Mouse (Mus musculus): ENCODE results near the gene Nkrf. TPM values are rescaled to one million over a fixed set of nuclear protein-coding genes. Genes with fewer than 3 reads are reported as not detected.

Gene Nkrf
- polyA plus RNA-seq, 1 experiment from 2014 or later, result 8.7 TPM

DNA sequence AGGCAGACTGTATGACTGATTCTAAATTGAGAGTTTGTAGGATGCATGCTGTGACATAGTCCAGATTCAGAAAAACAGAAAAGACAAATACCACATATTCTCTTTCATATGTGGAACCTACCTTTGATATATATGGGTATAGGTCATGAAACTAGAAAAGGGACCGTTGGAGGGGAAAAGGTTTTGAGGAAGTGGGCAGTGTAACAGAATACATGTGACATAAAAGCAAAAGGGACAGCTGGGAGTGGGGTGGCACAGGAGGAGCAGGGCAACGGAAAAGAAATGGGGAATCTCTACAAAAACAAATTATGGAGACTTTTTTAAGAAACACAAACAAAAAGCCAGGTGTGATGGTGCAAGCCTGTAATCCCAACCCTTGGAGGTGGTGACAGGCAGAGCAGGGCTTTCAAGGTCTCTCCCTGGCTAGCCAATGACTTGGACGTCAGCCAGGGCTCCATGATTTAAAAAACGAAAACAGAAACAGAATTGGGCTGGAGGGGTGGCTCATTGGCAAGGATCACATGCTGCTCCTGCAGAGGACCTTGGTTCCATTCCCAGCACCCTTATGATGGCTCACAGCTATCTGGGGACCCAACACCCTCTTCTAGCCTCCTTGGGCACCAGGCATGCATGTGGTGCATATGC lies 59.2 kb downstream of the Nkrf start:
- 67% methylated on average over 4 of the region's 4 CpGs for WGBS
- no peak for ATAC-seq (ENCODE audit: low FRiP score)

DNA sequence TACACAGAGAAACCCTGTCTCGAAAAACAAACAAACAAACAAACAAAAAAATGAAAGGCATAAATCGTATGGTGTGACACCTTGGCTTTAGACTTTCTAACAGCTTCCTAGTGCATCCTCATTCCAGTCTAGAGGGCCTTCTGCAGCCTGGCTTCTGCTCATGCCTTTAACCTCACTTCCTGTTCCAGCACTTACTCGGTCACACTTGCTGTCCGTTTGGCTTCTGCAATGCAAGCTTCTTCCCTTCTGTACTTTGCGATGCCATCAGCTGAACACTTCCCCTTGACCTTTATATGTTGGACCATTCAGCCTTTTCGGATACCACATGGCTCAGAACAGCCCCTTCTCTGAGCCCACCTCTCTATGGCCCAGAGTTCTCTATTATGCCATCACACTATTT lies 61.0 kb downstream of the Nkrf start:
- H3K9me3 ChIP-seq (replicated peaks), result no peaks in the 10 kb centered on the region
- H3K4me2 ChIP-seq (replicated peaks), result no peak overlapping the region
- H3K27ac ChIP-seq, result no peak overlapping the region
- WGBS, result 86% methylated on average over 6 of the region's 6 CpGs
- H3K27me3 ChIP-seq, result no peaks in the 10 kb centered on the region
- H3K4me1 ChIP-seq, result no peaks in the 10 kb centered on the region
- no peaks in the 10 kb centered on the region for H3K36me3 ChIP-seq
- H3K9ac ChIP-seq, result no peak overlapping the region
- H3K4me3 ChIP-seq, result no peak overlapping the region
- no peak for ATAC-seq (ENCODE audit: low FRiP score)

More for the DNA sequence above, 59.2 kb downstream of the Nkrf start:
- H3K4me1 ChIP-seq, result no peaks in the 10 kb centered on the region
- no peaks in the 10 kb centered on the region for H3K36me3 ChIP-seq
- H3K27me3 ChIP-seq, result no peaks in the 10 kb centered on the region
- H3K9ac ChIP-seq, result no peak overlapping the region
- no peak overlapping the region for H3K4me3 ChIP-seq
- no peak overlapping the region for H3K4me2 ChIP-seq (replicated peaks)
- H3K27ac ChIP-seq, result no peak overlapping the region
- no peaks in the 10 kb centered on the region for H3K9me3 ChIP-seq (replicated peaks)

DNA sequence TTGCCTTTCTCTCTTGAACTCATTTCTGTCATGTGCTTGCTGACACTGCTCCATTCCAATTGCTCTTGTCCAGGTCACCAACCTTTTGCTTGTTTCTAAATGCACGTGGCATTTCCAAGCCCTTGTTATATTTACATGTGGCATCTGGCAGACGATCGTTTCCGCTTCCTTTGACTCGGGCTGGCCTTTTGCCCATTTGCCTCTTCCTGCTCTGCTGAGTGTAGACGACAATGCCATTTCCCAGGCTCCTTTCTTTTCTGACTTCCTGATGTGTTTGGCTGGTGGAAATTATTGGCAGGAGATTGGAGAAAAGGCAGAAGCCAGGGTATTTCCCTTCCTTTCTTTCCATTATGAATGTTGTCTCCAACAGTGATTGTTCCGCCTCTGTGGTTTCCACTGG lies 63.3 kb downstream of the Nkrf start:
- 76% methylated on average over 7 of the region's 7 CpGs for WGBS
- no peak overlapping the region for H3K9ac ChIP-seq
- H3K36me3 ChIP-seq, result no peaks in the 10 kb centered on the region
- no peak overlapping the region for H3K4me3 ChIP-seq
- H3K27ac ChIP-seq, result no peak overlapping the region
- no peak overlapping the region for H3K4me2 ChIP-seq (replicated peaks)
- H3K9me3 ChIP-seq (replicated peaks), result no peaks in the 10 kb centered on the region
- no peak for ATAC-seq (ENCODE audit: low FRiP score)
- no peaks in the 10 kb centered on the region for H3K27me3 ChIP-seq
- H3K4me1 ChIP-seq, result no peaks in the 10 kb centered on the region

Other genes starting within 250 kb of the Nkrf start
- 0.42 and 1.2 TPM in 2 replicates for gene Slc25a43, start 159.2 kb downstream of the Nkrf start, polyA plus RNA-seq (2016; fragmentation: Nextera tagmentation; extraction: Ambion mirVana)
- gene Slc25a5, start 107.2 kb downstream of the Nkrf start, polyA plus RNA-seq (2016; fragmentation: Nextera tagmentation; extraction: Ambion mirVana), result 537 and 566 TPM in 2 replicates
- 109 and 111 TPM in 2 replicates for gene Ube2a, start 29.0 kb downstream of the Nkrf start, polyA plus RNA-seq (2016; fragmentation: Nextera tagmentation; extraction: Ambion mirVana)
- 30.5 and 32.0 TPM in 2 replicates for gene C330007P06Rik, start 28.8 kb downstream of the Nkrf start, polyA plus RNA-seq (2016; fragmentation: Nextera tagmentation; extraction: Ambion mirVana)
- 61.9 and 68.7 TPM in 2 replicates for gene Sept6, start 88.9 kb upstream of the Nkrf start, polyA plus RNA-seq (2016; fragmentation: Nextera tagmentation; extraction: Ambion mirVana)
- not detected in 2 replicates for gene Sowahd, start 145.9 kb upstream of the Nkrf start, polyA plus RNA-seq (2016; fragmentation: Nextera tagmentation; extraction: Ambion mirVana)
- gene Rpl39, start 182.5 kb upstream of the Nkrf start, polyA plus RNA-seq (2016; fragmentation: Nextera tagmentation; extraction: Ambion mirVana), result 388 and 426 TPM in 2 replicates
- gene Upf3b, start 207.4 kb upstream of the Nkrf start, polyA plus RNA-seq (2016; fragmentation: Nextera tagmentation; extraction: Ambion mirVana), result 24.3 and 25.7 TPM in 2 replicates
- 23.9 and 25.7 TPM in 2 replicates for gene Nkap, start 223.9 kb upstream of the Nkrf start, polyA plus RNA-seq (2016; fragmentation: Nextera tagmentation; extraction: Ambion mirVana)